Mouse (Mus musculus) intestine, embryonic 16.5 days (tissue): ENCODE results near the gene Usp4. TPM values are rescaled to one million over a fixed set of nuclear protein-coding genes. Genes with fewer than 3 reads are reported as not detected.

Source experiments
- ATAC-seq: fragments of 200-750 bp; cut with Nextera tagmentation; 2 replicates; pipeline ENCODE4 v1.8.0; 2017; ENCODE audit warnings: moderate TSS enrichment, moderate library complexity
- H3K27ac ChIP-seq: fragments of 300-500 bp; sonication (generic); 2 replicates; pipeline ENCODE4 v1.5.1; 2014; ENCODE audit warnings: mild to moderate bottlenecking, low read length
- H3K27me3 ChIP-seq: fragments of 300-500 bp; sonication (generic); replicated peaks from 2 replicates; pipeline ENCODE4 v1.6.1; 2014; ENCODE audit warnings: low read length, control low read depth, mixed read lengths; ENCODE audit not compliant: control insufficient read depth, insufficient read depth
- H3K36me3 ChIP-seq: fragments of 300-500 bp; sonication (generic); 2 replicates; pipeline ENCODE4 v1.6.1; 2014; ENCODE audit warnings: low read length, control low read depth; ENCODE audit not compliant: control insufficient read depth, insufficient read depth
- H3K4me1 ChIP-seq: fragments of 300-500 bp; sonication (generic); 2 replicates; pipeline ENCODE4 v1.6.1; 2014; ENCODE audit warnings: low read length, control low read depth, mixed read lengths; ENCODE audit not compliant: control insufficient read depth, insufficient read depth
- H3K4me2 ChIP-seq: fragments of 300-500 bp; sonication (generic); 2 replicates; pipeline ENCODE4 v1.6.1; 2014; ENCODE audit warnings: low read depth, low read length, control low read depth
- H3K4me3 ChIP-seq: fragments of 300-500 bp; sonication (generic); 2 replicates; pipeline ENCODE4 v1.5.1; 2014; ENCODE audit warnings: mild to moderate bottlenecking, low read length
- H3K9ac ChIP-seq: fragments of 300-500 bp; sonication (generic); 2 replicates; pipeline ENCODE4 v1.6.1; 2014; ENCODE audit warnings: low read depth, low read length
- H3K9me3 ChIP-seq: fragments of 300-500 bp; sonication (generic); 2 replicates; pipeline ENCODE4 v1.6.1; 2016; ENCODE audit warnings: low read length, control low read depth; ENCODE audit not compliant: control insufficient read depth
- WGBS: fragments of 180-500 bp; shearing (Covaris S2); extraction: QIAGEN DNeasy Blood & Tissue Kit; methylation state at CpG from one replicate; pipeline ENCODE4 v1.1.7; 2014; 5-methylcytosine and 5-hydroxymethylcytosine counted together
- polyA plus RNA-seq: library from polyadenylated mRNA; unstranded; fragments of >200 nt; fragmentation: Nextera tagmentation; extraction: Ambion mirVana; gene quantifications from 2 replicates; pipeline ENCODE4 v1.2.1, GENCODE M21; 2015

Usp4 gene
- polyA plus RNA-seq, 1 experiment from 2014 or later: 92.1 TPM

DNA sequence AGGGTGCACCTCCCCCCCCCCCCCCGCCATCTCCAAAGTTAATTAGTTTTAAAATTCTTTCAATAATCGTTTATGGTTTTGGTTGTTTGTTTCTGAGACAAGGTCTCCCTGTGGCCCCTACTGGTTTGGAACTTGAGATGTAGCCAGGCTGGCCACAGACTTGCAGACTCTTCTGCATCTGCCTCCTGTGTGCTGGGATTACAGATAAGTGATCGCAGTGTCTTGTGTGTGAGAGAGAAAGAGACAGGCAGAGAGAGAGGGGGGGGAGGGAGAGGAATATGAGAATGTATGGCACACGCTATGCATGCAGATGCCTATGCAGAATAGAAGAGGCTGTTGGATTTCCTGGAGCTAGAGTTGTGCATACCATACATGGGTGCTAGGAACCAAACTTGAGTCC lies 2.1 kb downstream of the Usp4 start:
- peaks cover 15% of the 10 kb centered on the region for H3K4me1 ChIP-seq
- no peaks in the 10 kb centered on the region for H3K9me3 ChIP-seq
- no peak overlapping the region for H3K27ac ChIP-seq
- H3K4me2 ChIP-seq: no peak overlapping the region
- peaks cover 17% of the 10 kb centered on the region for H3K36me3 ChIP-seq
- H3K9ac ChIP-seq: no peak overlapping the region
- whole genome bisulfite sequencing: 92% methylated on average over 4 of the region's 4 CpGs
- H3K27me3 ChIP-seq: no peaks in the 10 kb centered on the region
- ATAC-seq: no peak
- no peak overlapping the region for H3K4me3 ChIP-seq

- H3K27ac ChIP-seq: peak overlapping the region; percentile 29; the same call in 1 of the 2 replicates
- H3K36me3 ChIP-seq: peaks cover 20% of the 10 kb centered on the region
- 63% methylated on average over 9 of the region's 9 CpGs for WGBS
- H3K4me2 ChIP-seq: no peak overlapping the region
- no peak overlapping the region for H3K4me3 ChIP-seq
- no peak overlapping the region for H3K9ac ChIP-seq
- no peaks in the 10 kb centered on the region for H3K9me3 ChIP-seq
- no peaks in the 10 kb centered on the region for H3K27me3 ChIP-seq
- H3K4me1 ChIP-seq: peaks cover 9% of the 10 kb centered on the region
- peak; percentile 89 for ATAC-seq
Measured at GRCm38 (mm10) chr9:108378234-108378633, 30.6 kb downstream of the Usp4 start.

- no peak overlapping the region for H3K9ac ChIP-seq
- H3K9me3 ChIP-seq: no peaks in the 10 kb centered on the region
- H3K27ac ChIP-seq: peak overlapping the region; percentile 29
- H3K36me3 ChIP-seq: peaks cover 20% of the 10 kb centered on the region
- ATAC-seq: peak; percentile 72
- no peak overlapping the region for H3K4me3 ChIP-seq
- H3K27me3 ChIP-seq: no peaks in the 10 kb centered on the region
- no peak overlapping the region for H3K4me2 ChIP-seq
- H3K4me1 ChIP-seq: peaks cover 9% of the 10 kb centered on the region
- WGBS: 68% methylated on average over 5 of the region's 5 CpGs
Measured at GRCm38 (mm10) chr9:108378736-108379135, 31.1 kb downstream of the Usp4 start.

GRCm38 (mm10) chr9:108379294-108379693 lies 31.6 kb downstream of the Usp4 start:
- ATAC-seq: peak; percentile 54
- H3K36me3 ChIP-seq: peaks cover 18% of the 10 kb centered on the region
- WGBS: 78% methylated on average over 4 of the region's 4 CpGs
- peak overlapping the region; percentile 37; the same call in 1 of the 2 replicates for H3K27ac ChIP-seq
- H3K4me3 ChIP-seq: no peak overlapping the region
- H3K9ac ChIP-seq: no peak overlapping the region
- H3K4me1 ChIP-seq: peaks cover 9% of the 10 kb centered on the region
- no peaks in the 10 kb centered on the region for H3K27me3 ChIP-seq
- no peaks in the 10 kb centered on the region for H3K9me3 ChIP-seq
- no peak overlapping the region for H3K4me2 ChIP-seq

DNA sequence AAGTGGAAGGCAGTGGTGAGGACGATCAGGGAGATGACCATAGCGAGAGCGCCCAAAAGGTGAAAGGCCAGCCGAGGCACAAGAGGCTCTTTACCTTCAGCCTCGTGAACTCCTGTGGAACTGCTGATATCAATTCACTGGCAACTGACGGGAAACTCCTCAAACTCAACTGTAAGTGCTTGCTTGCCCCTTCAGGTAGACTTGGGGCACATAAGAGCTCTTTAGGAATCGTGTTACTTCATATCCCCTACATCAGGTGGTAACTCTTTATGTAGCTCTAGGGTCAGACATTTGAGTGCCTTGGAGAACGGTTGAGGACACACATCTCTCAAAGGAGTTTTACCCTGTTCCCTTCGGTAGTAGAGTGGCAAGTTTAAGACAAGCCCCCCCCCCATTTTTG lies 33.7 kb downstream of the Usp4 start:
- Histone ChIP-seq H3K4me2 (no peak overlapping the region), H3K4me1 (peaks cover 9% of the 10 kb centered on the region), H3K9ac (no peak overlapping the region), H3K9me3 (no peaks in the 10 kb centered on the region), H3K27me3 (no peaks in the 10 kb centered on the region), H3K36me3 (peaks cover 16% of the 10 kb centered on the region), H3K4me3 (no peak overlapping the region), H3K27ac (no peak overlapping the region)
- ATAC-seq: no peak
- 97% methylated on average over 9 of the region's 9 CpGs for WGBS

DNA sequence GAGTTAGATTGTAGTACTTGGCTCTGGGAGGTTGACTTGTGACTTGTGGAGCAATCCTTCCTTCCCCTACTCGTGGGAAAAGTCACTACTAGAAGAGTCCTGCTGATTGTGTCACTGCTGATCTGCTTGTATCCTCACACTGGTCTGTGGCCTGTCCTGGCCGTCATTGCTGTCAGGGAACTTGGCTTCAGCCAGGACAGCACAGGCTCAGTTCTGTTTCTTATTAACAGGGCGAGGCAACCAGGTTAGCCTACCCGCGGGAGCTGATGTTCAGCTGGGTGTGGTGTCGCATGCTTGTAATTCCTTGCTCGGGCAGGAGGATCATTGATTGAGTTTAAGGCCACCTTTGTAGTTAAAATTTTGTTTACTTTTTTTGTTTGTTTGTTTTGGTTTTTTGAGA lies 37.4 kb downstream of the Usp4 start:
- 52% methylated on average over 7 of the region's 7 CpGs for WGBS
- H3K27me3 ChIP-seq: no peaks in the 10 kb centered on the region
- peaks cover 16% of the 10 kb centered on the region for H3K36me3 ChIP-seq

GRCm38 (mm10) chr9:108386816-108387215 lies 39.2 kb downstream of the Usp4 start:
- no peaks in the 10 kb centered on the region for H3K4me1 ChIP-seq
- peaks cover 18% of the 10 kb centered on the region for H3K36me3 ChIP-seq
- no peak overlapping the region for H3K9ac ChIP-seq
- H3K27me3 ChIP-seq: no peaks in the 10 kb centered on the region
- no peaks in the 10 kb centered on the region for H3K9me3 ChIP-seq
- H3K4me2 ChIP-seq: no peak overlapping the region
- no peak overlapping the region for H3K27ac ChIP-seq
- no peak for ATAC-seq
- WGBS: 86% methylated on average over 4 of the region's 4 CpGs
- no peak overlapping the region for H3K4me3 ChIP-seq

More for the DNA sequence above, 37.4 kb downstream of the Usp4 start:
- no peaks in the 10 kb centered on the region for H3K9me3 ChIP-seq
- H3K4me3 ChIP-seq: no peak overlapping the region
- no peak overlapping the region for H3K9ac ChIP-seq
- peak; percentile 43; the same call in 1 of the 2 replicates for ATAC-seq
- H3K27ac ChIP-seq: no peak overlapping the region
- no peak overlapping the region for H3K4me2 ChIP-seq
- H3K4me1 ChIP-seq: no peaks in the 10 kb centered on the region

DNA sequence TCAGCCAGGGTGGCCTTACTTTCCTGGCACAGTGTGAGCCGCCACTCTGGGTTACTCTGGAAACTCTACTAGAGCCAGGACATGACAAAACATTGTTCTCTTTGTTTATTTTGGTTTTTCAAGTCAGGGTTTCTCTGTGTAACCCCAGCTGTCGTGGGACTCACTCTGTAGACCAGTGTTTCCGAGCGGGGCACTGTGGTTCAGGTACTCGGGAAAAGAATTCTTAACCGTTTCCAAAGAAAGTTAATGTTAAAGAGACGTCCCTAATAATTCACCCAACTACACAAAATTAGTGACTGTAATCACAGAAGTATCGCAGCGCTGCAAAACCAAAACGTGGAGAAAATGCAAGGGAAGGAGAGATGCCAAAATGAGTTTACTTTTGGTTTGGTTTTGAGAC lies 40.9 kb downstream of the Usp4 start:
- Histone ChIP-seq H3K4me2 (no peak overlapping the region), H3K27me3 (no peaks in the 10 kb centered on the region), H3K9ac (no peak overlapping the region), H3K9me3 (no peaks in the 10 kb centered on the region), H3K27ac (no peak overlapping the region), H3K4me3 (no peak overlapping the region), H3K36me3 (peaks cover 22% of the 10 kb centered on the region), H3K4me1 (no peaks in the 10 kb centered on the region)
- 81% methylated on average over 10 of the region's 10 CpGs for WGBS
- no peak for ATAC-seq

DNA sequence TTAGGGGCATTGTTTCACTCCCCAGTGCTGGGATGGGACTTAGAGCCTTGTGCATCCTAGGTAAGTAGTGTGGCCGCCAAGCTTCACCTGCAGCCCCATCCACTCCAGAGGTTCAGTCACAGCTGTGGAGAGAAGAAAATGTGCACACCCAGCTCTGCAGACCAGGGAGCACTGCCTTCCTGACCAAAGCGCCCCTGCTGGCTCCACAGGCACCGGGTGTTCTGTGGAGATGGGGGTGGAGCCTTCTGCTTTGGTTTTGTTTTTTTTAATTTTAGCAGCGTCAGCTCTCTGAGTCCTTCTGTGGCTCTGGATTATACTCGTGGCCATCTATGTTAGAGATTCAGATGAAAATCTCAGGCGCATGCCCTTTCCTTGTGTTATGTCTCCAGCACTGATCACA lies 41.6 kb downstream of the Usp4 start:
- no peak overlapping the region for H3K27ac ChIP-seq
- 73% methylated on average over 6 of the region's 6 CpGs for WGBS
- H3K9ac ChIP-seq: no peak overlapping the region
- H3K9me3 ChIP-seq: no peaks in the 10 kb centered on the region
- ATAC-seq: no peak
- H3K36me3 ChIP-seq: peaks cover 22% of the 10 kb centered on the region
- no peaks in the 10 kb centered on the region for H3K4me1 ChIP-seq
- no peaks in the 10 kb centered on the region for H3K27me3 ChIP-seq
- no peak overlapping the region for H3K4me3 ChIP-seq
- H3K4me2 ChIP-seq: no peak overlapping the region

DNA sequence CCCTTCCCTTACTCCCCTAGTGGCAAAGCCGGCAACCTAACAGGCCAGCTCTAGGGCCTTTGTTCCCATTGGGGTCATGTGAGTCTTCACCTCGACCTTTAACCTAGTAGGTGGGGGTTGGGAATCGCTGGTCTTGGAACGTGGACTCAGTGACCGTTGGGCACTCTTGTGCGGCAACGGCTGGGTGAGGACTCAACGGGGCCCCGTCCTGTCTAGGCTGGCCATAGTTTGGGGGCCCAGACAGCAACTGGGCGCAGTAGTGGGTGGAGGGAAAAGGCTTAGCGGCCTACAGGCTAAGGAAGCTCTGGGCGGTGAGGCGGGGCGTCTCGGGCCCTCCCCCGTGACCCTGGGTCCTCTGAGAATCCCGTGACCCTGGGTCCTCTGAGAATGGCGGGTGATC lies 45.0 kb downstream of the Usp4 start, which contains the start of gene 1700102P08Rik:
1700102P08Rik (plus strand) TSS at position 130 of the 400 bp plus-strand sequence.
- peaks cover 20% of the 10 kb centered on the region for H3K36me3 ChIP-seq
- WGBS: 73% methylated on average over 18 of the region's 18 CpGs

More for the DNA sequence above, 45.0 kb downstream of the Usp4 start, which contains the start of gene 1700102P08Rik:
- no peak within 1 kb of the TSS for H3K4me2 ChIP-seq
- H3K9me3 ChIP-seq: no peaks in the 10 kb centered on the region
- H3K4me3 ChIP-seq: no peak within 1 kb of the TSS
- H3K4me1 ChIP-seq: no peaks in the 10 kb centered on the region
- H3K27me3 ChIP-seq: no peaks in the 10 kb centered on the region
- no peak within 1 kb of the TSS for H3K27ac ChIP-seq
- no peak for ATAC-seq
- no peak within 1 kb of the TSS for H3K9ac ChIP-seq
